Mouse (Mus musculus) thymus, adult 2 months (tissue): Measurements from ENCODE around the gene Gstz1.

Experiments
- CTCF ChIP-seq: fragments of 200-500 bp; IDR thresholded peaks from 2 replicates; pipeline ENCODE4 v1.5.1; 2012; ENCODE audit warnings: mild to moderate bottlenecking, control low read depth, low read length, moderate library complexity, borderline replicate concordance; ENCODE audit not compliant: control insufficient read depth, poor library complexity, insufficient read depth; ENCODE audit errors: extremely low read depth
- POLR2A ChIP-seq: fragments of 200-500 bp; IDR thresholded peaks from 2 replicates; pipeline ENCODE4 v1.6.1; 2012; ENCODE audit warnings: mild to moderate bottlenecking, low read length, control low read depth, moderate library complexity; ENCODE audit not compliant: control insufficient read depth, poor library complexity, insufficient read depth; ENCODE audit errors: extremely low read depth

DNA sequence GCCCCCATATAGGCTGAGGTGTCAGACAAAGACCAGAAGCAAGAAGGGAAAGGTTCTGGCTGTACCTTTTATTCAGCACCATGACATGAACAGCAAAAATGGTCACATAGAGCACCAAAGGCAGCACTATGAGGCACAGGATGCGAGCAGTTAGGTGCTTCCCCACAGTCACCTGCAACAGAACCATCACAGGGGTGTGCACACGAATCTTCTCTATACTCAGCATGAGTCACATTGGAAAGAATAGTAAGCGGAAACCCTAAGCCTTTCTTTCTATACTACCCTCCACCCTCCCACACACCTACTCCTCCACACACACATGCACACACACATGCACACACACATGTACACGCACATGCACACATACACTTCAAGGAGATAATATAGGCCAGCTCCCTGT lies 16.7 kb upstream of the Gstz1 start:
- no peak for TF ChIP-seq CTCF
- TF ChIP-seq POLR2A = no peak
